Mouse (Mus musculus) bone marrow, adult 2 months (tissue): ENCODE measurements around the gene Ugt1a6a. TPM values are rescaled to one million over a fixed set of nuclear protein-coding genes. Genes with fewer than 3 reads are reported as not detected.
"Not testable (repeated sequence)": the region's sequence is repeated elsewhere in the genome, so short reads cannot be mapped to it uniquely, and the experiment has no call there.

Source experiments
- H3K27ac ChIP-seq: fragments of 200-500 bp; 2 replicates; pipeline ENCODE4 v1.5.1; 2012; ENCODE audit warnings: low read depth, mild to moderate bottlenecking, control low read depth, inconsistent platforms, low read length; ENCODE audit not compliant: control insufficient read depth, poor library complexity, insufficient read depth
- H3K4me1 ChIP-seq: fragments of 200-500 bp; 2 replicates; pipeline ENCODE4 v1.6.1; 2011; ENCODE audit warnings: low read length; ENCODE audit not compliant: control insufficient read depth, insufficient read depth
- H3K4me3 ChIP-seq: fragments of 200-500 bp; replicated peaks from 2 replicates; pipeline ENCODE3; 2011; ENCODE audit warnings: mild to moderate bottlenecking, low read depth, low read length, control low read depth; ENCODE audit not compliant: control insufficient read depth
- CTCF ChIP-seq: fragments of 200-500 bp; IDR thresholded peaks from 2 replicates; pipeline ENCODE4 v1.5.1; 2011; ENCODE audit warnings: low read length, control low read depth; ENCODE audit not compliant: control insufficient read depth, insufficient read depth
- POLR2A ChIP-seq: fragments of 200-500 bp; IDR thresholded peaks from 2 replicates; pipeline ENCODE4 v1.6.1; 2011; ENCODE audit warnings: low read depth, mild to moderate bottlenecking, control low read depth, low read length, borderline replicate concordance; ENCODE audit not compliant: control insufficient read depth
- WGBS: fragments of 180-500 bp; shearing (Covaris S2); methylation state at CpG from one replicate; pipeline ENCODE4 v1.1.7; 2018; 5-methylcytosine and 5-hydroxymethylcytosine counted together
- polyA plus RNA-seq: library from polyadenylated mRNA; stranded (reverse); fragments of >200 nt; gene quantifications from 2 replicates; pipeline ENCODE4 v1.2.4, GENCODE M21; 2011; ENCODE audit warnings: low replicate concordance; ENCODE audit not compliant: missing spikeins, insufficient read depth, insufficient read length

The Ugt1a6a gene
- polyA plus RNA-seq, 1 experiment = not detected

GRCm38 (mm10) chr1:88165711-88166110, 31.1 kb downstream of the Ugt1a6a start, which contains the start of gene Ugt1a5:
Ugt1a5 (plus strand) TSS chr1:88166012.
- no peaks in the 10 kb centered on the region for H3K4me1 ChIP-seq
- TF ChIP-seq CTCF = no peak
- TF ChIP-seq POLR2A = no peak
- 88% methylated on average over 5 of the region's 5 CpGs for WGBS
- no peak within 1 kb of the TSS for H3K4me3 ChIP-seq
- no peak within 1 kb of the TSS for H3K27ac ChIP-seq

GRCm38 (mm10) chr1:88172190-88172589, 37.6 kb downstream of the Ugt1a6a start:
- not testable (repeated sequence) for H3K27ac ChIP-seq, H3K4me1 ChIP-seq, H3K4me3 ChIP-seq
- 75% methylated on average over 7 of the region's 7 CpGs for WGBS

GRCm38 (mm10) chr1:88179657-88180056, 45.0 kb downstream of the Ugt1a6a start:
- WGBS = 70% methylated on average over 1 of the region's 1 CpGs

GRCm38 (mm10) chr1:88186325-88186935, 51.8 kb downstream of the Ugt1a6a start:
- no peak overlapping the region for H3K27ac ChIP-seq
- 85% methylated on average over 5 of the region's 5 CpGs for WGBS
- TF ChIP-seq CTCF = no peak

More at GRCm38 (mm10) chr1:88179657-88180056, 45.0 kb downstream of the Ugt1a6a start:
- TF ChIP-seq POLR2A = no peak
- no peak for TF ChIP-seq CTCF
- Histone ChIP-seq H3K4me3 (no peak overlapping the region), H3K27ac (no peak overlapping the region), H3K4me1 (no peaks in the 10 kb centered on the region)

GRCm38 (mm10) chr1:88192136-88192535, 57.5 kb downstream of the Ugt1a6a start:
- WGBS = 85% methylated on average over 3 of the region's 3 CpGs
- H3K4me3 ChIP-seq = no peak overlapping the region
- no peak overlapping the region for H3K27ac ChIP-seq
- no peaks in the 10 kb centered on the region for H3K4me1 ChIP-seq
- no peak for TF ChIP-seq POLR2A
- no peak for TF ChIP-seq CTCF

More at GRCm38 (mm10) chr1:88186325-88186935, 51.8 kb downstream of the Ugt1a6a start:
- no peaks in the 10 kb centered on the region for H3K4me1 ChIP-seq
- no peak overlapping the region for H3K4me3 ChIP-seq

- H3K27ac ChIP-seq = no peak overlapping the region
- WGBS = 89% methylated on average over 1 of the region's 1 CpGs
- no peaks in the 10 kb centered on the region for H3K4me1 ChIP-seq
- no peak for TF ChIP-seq POLR2A
- no peak for TF ChIP-seq CTCF
- H3K4me3 ChIP-seq = no peak overlapping the region
Measured at GRCm38 (mm10) chr1:88195687-88196086, 61.1 kb downstream of the Ugt1a6a start.

- WGBS = 70% methylated on average over 3 of the region's 3 CpGs
- H3K4me1 ChIP-seq = no peaks in the 10 kb centered on the region
- TF ChIP-seq CTCF (no peak), POLR2A (no peak)
- H3K4me3 ChIP-seq = no peak overlapping the region
- no peak overlapping the region for H3K27ac ChIP-seq
Measured at GRCm38 (mm10) chr1:88197443-88197842, 62.8 kb downstream of the Ugt1a6a start.

GRCm38 (mm10) chr1:88199996-88200395, 65.4 kb downstream of the Ugt1a6a start:
- 78% methylated on average over 2 of the region's 2 CpGs for WGBS
- no peaks in the 10 kb centered on the region for H3K4me1 ChIP-seq
- no peak for TF ChIP-seq POLR2A
- no peak for TF ChIP-seq CTCF
- H3K27ac ChIP-seq = no peak overlapping the region
- no peak overlapping the region for H3K4me3 ChIP-seq

GRCm38 (mm10) chr1:88200456-88200855, 65.8 kb downstream of the Ugt1a6a start, which contains the start of gene Ugt1a2:
Ugt1a2 (plus strand) TSS chr1:88200601.
- Histone ChIP-seq H3K27ac (no peak within 1 kb of the TSS), H3K4me3 (no peak within 1 kb of the TSS), H3K4me1 (no peaks in the 10 kb centered on the region)
- WGBS = 86% methylated on average over 7 of the region's 7 CpGs
- TF ChIP-seq CTCF = no peak
- no peak for TF ChIP-seq POLR2A
